Mouse (Mus musculus): ENCODE measurements at regions not wholly inside any gene's neighbourhood (a gene's known extent, or its start where the extent isn't known, plus 50 kb on each side); places are given as distances from the start of the nearest gene placed in this dataset.

GRCm38 (mm10) chr17:79798361-79798760, 83.5 kb upstream of the Cyp1b1 start:
- H3K36me3 ChIP-seq (ENCODE audit: control insufficient read depth, insufficient read depth, low read length), result no peaks in the 10 kb centered on the region
- no peaks in the 10 kb centered on the region for H3K9me3 ChIP-seq (ENCODE audit: control insufficient read depth, low read length)
- 87% methylated on average over 6 of the region's 6 CpGs for WGBS
- ATAC-seq (ENCODE audit: low read depth), result no peak
- no peak overlapping the region for H3K27ac ChIP-seq (ENCODE audit: low read depth, low read length)
- H3K27me3 ChIP-seq (ENCODE audit: control insufficient read depth, insufficient read depth, low read length), result no peaks in the 10 kb centered on the region
- H3K4me1 ChIP-seq (ENCODE audit: control insufficient read depth, insufficient read depth, low read length), result no peaks in the 10 kb centered on the region
- no peak overlapping the region for H3K4me2 ChIP-seq (ENCODE audit: low read depth, low read length)
- H3K4me3 ChIP-seq (ENCODE audit: low read depth, low read length), result no peak overlapping the region
- no peak overlapping the region for H3K9ac ChIP-seq (replicated peaks; ENCODE audit: low read depth, low read length)

- 77% methylated on average over 7 of the region's 7 CpGs for whole genome bisulfite sequencing
- Histone ChIP-seq H3K9me3 (ENCODE audit: control insufficient read depth, low read length) (no peaks in the 10 kb centered on the region), H3K9ac (replicated peaks; ENCODE audit: low read depth, low read length) (no peak overlapping the region), H3K4me2 (ENCODE audit: low read depth, low read length) (no peak overlapping the region), H3K27me3 (ENCODE audit: control insufficient read depth, insufficient read depth, low read length) (no peaks in the 10 kb centered on the region), H3K27ac (ENCODE audit: low read depth, low read length) (no peak overlapping the region), H3K36me3 (ENCODE audit: control insufficient read depth, insufficient read depth, low read length) (no peaks in the 10 kb centered on the region), H3K4me3 (ENCODE audit: low read depth, low read length) (no peak overlapping the region), H3K4me1 (ENCODE audit: control insufficient read depth, insufficient read depth, low read length) (no peaks in the 10 kb centered on the region)
- ATAC-seq (ENCODE audit: low read depth), result no peak
These were observed 75.3 kb upstream of the Cyp1b1 start for GRCm38 (mm10) chr17:79790166-79790565.

DNA sequence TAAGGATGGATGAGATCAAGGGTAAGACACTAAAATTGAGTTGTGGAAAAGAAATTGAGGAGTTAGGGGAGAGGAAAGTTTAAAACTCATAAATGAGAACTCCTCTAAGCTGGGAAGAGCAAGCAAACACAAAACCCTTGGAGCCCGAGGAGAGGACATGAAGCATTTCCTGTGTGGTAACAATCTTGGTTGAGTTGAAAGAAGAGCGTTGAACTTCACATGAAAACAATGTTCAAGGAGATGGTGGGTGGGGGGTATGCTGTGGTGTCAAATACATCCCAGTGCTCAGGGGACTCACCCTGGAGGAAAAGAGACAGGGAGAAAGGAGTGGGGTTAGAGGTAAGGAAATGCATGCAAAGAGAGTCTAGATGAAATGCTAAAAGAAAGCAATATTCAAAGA, 72.3 kb upstream of the Cyp1b1 start:
- Histone ChIP-seq H3K4me3 (ENCODE audit: low read depth, low read length) (no peak overlapping the region), H3K4me1 (ENCODE audit: control insufficient read depth, insufficient read depth, low read length) (no peaks in the 10 kb centered on the region), H3K9me3 (ENCODE audit: control insufficient read depth, low read length) (no peaks in the 10 kb centered on the region), H3K27me3 (ENCODE audit: control insufficient read depth, insufficient read depth, low read length) (no peaks in the 10 kb centered on the region), H3K36me3 (ENCODE audit: control insufficient read depth, insufficient read depth, low read length) (no peaks in the 10 kb centered on the region), H3K27ac (ENCODE audit: low read depth, low read length) (no peak overlapping the region), H3K4me2 (ENCODE audit: low read depth, low read length) (no peak overlapping the region), H3K9ac (replicated peaks; ENCODE audit: low read depth, low read length) (no peak overlapping the region)
- 80% methylated on average over 2 of the region's 2 CpGs for WGBS
- no peak for ATAC-seq (ENCODE audit: low read depth)

GRCm38 (mm10) chr17:79786691-79787090, 71.8 kb upstream of the Cyp1b1 start:
- no peak for ATAC-seq (ENCODE audit: low read depth)

GRCm38 (mm10) chr17:79786270-79786669, 71.4 kb upstream of the Cyp1b1 start:
- no peak for ATAC-seq (ENCODE audit: low read depth)
- Histone ChIP-seq H3K36me3 (ENCODE audit: control insufficient read depth, insufficient read depth, low read length) (no peaks in the 10 kb centered on the region), H3K4me3 (ENCODE audit: low read depth, low read length) (no peak overlapping the region), H3K27me3 (ENCODE audit: control insufficient read depth, insufficient read depth, low read length) (no peaks in the 10 kb centered on the region), H3K4me1 (ENCODE audit: control insufficient read depth, insufficient read depth, low read length) (no peaks in the 10 kb centered on the region), H3K9ac (replicated peaks; ENCODE audit: low read depth, low read length) (no peak overlapping the region), H3K4me2 (ENCODE audit: low read depth, low read length) (no peak overlapping the region), H3K9me3 (ENCODE audit: control insufficient read depth, low read length) (no peaks in the 10 kb centered on the region), H3K27ac (ENCODE audit: low read depth, low read length) (no peak overlapping the region)
- WGBS, result 94% methylated on average over 5 of the region's 5 CpGs

More at GRCm38 (mm10) chr17:79786691-79787090, 71.8 kb upstream of the Cyp1b1 start:
- Histone ChIP-seq H3K4me2 (ENCODE audit: low read depth, low read length) (no peak overlapping the region), H3K9ac (replicated peaks; ENCODE audit: low read depth, low read length) (no peak overlapping the region), H3K4me1 (ENCODE audit: control insufficient read depth, insufficient read depth, low read length) (no peaks in the 10 kb centered on the region), H3K9me3 (ENCODE audit: control insufficient read depth, low read length) (no peaks in the 10 kb centered on the region), H3K27ac (ENCODE audit: low read depth, low read length) (no peak overlapping the region), H3K36me3 (ENCODE audit: control insufficient read depth, insufficient read depth, low read length) (no peaks in the 10 kb centered on the region), H3K27me3 (ENCODE audit: control insufficient read depth, insufficient read depth, low read length) (no peaks in the 10 kb centered on the region), H3K4me3 (ENCODE audit: low read depth, low read length) (no peak overlapping the region)
- WGBS, result 86% methylated on average over 5 of the region's 5 CpGs

GRCm38 (mm10) chr17:79784256-79784870, 69.5 kb upstream of the Cyp1b1 start:
- ATAC-seq (ENCODE audit: low read depth), result no peak
- Histone ChIP-seq H3K27ac (ENCODE audit: low read depth, low read length) (no peak overlapping the region), H3K27me3 (ENCODE audit: control insufficient read depth, insufficient read depth, low read length) (no peaks in the 10 kb centered on the region), H3K9ac (replicated peaks; ENCODE audit: low read depth, low read length) (no peak overlapping the region), H3K4me2 (ENCODE audit: low read depth, low read length) (no peak overlapping the region), H3K4me3 (ENCODE audit: low read depth, low read length) (no peak overlapping the region), H3K4me1 (ENCODE audit: control insufficient read depth, insufficient read depth, low read length) (no peaks in the 10 kb centered on the region), H3K36me3 (ENCODE audit: control insufficient read depth, insufficient read depth, low read length) (no peaks in the 10 kb centered on the region), H3K9me3 (ENCODE audit: control insufficient read depth, low read length) (no peaks in the 10 kb centered on the region; the same call in 1 of the 2 replicates)
- 77% methylated on average over 6 of the region's 6 CpGs for WGBS

DNA sequence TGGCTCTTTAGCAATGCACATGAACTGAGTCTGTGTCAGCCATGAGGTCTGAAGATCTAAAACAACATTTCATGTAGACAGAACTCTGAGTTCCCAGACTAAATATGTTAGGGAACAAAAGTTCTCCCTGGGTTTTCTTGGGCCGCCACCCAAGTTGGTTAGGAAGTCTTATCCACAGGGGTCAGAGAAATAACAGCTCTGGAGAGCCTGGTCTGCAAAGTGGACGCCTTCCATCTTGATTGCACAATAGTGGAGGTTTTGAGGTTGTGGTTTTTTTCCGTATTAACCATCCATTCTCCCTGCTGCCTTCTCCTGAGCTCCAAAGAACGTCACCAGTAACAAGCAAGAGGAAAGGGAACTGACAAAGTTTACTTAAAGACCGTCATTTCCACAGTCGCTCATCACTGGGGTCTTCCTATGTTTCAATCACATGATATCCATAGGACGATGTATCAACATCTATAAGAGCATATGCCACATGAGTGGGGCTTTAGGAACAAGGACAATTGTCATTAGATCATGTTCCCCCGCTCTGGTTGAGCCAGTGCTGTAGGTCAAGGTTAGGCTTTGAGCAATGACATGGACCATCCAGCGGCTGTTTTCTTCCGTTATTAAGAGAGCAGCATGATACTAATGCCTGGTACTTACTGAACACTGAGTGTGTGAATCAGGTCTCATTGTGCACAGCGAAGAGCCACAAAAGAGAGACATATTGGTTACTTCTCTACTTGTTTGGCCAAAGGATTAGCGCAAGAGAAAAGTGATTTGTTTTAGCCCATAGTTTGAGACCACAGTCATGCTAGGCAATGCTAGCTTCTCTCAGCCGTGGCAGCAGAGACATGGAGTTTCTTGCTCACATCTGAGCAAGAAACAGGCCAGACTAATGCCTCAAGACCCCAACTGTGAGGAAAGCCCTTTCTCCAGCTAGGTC, 67.1 kb upstream of the Cyp1b1 start:
- ATAC-seq (ENCODE audit: low read depth), result no peak
- WGBS, result 91% methylated on average over 13 of the region's 13 CpGs
- H3K9me3 ChIP-seq (ENCODE audit: control insufficient read depth, low read length), result no peaks in the 10 kb centered on the region; the same call in 1 of the 2 replicates

GRCm38 (mm10) chr17:79781262-79781661, 66.4 kb upstream of the Cyp1b1 start:
- no peak for ATAC-seq (ENCODE audit: low read depth)
- H3K9ac ChIP-seq (replicated peaks; ENCODE audit: low read depth, low read length), result no peak overlapping the region
- H3K36me3 ChIP-seq (ENCODE audit: control insufficient read depth, insufficient read depth, low read length), result no peaks in the 10 kb centered on the region
- H3K4me2 ChIP-seq (ENCODE audit: low read depth, low read length), result no peak overlapping the region
- H3K27ac ChIP-seq (ENCODE audit: low read depth, low read length), result no peak overlapping the region
- WGBS, result 98% methylated on average over 2 of the region's 2 CpGs
- no peaks in the 10 kb centered on the region; the same call in 1 of the 2 replicates for H3K9me3 ChIP-seq (ENCODE audit: control insufficient read depth, low read length)
- H3K4me3 ChIP-seq (ENCODE audit: low read depth, low read length), result no peak overlapping the region
- no peaks in the 10 kb centered on the region for H3K27me3 ChIP-seq (ENCODE audit: control insufficient read depth, insufficient read depth, low read length)
- no peaks in the 10 kb centered on the region for H3K4me1 ChIP-seq (ENCODE audit: control insufficient read depth, insufficient read depth, low read length)

More for the DNA sequence above, 67.1 kb upstream of the Cyp1b1 start:
- no peaks in the 10 kb centered on the region for H3K27me3 ChIP-seq (ENCODE audit: control insufficient read depth, insufficient read depth, low read length)
- H3K27ac ChIP-seq (ENCODE audit: low read depth, low read length), result no peak overlapping the region
- no peak overlapping the region for H3K4me2 ChIP-seq (ENCODE audit: low read depth, low read length)
- H3K4me1 ChIP-seq (ENCODE audit: control insufficient read depth, insufficient read depth, low read length), result no peaks in the 10 kb centered on the region
- no peak overlapping the region for H3K9ac ChIP-seq (replicated peaks; ENCODE audit: low read depth, low read length)
- no peak overlapping the region for H3K4me3 ChIP-seq (ENCODE audit: low read depth, low read length)
- H3K36me3 ChIP-seq (ENCODE audit: control insufficient read depth, insufficient read depth, low read length), result no peaks in the 10 kb centered on the region

DNA sequence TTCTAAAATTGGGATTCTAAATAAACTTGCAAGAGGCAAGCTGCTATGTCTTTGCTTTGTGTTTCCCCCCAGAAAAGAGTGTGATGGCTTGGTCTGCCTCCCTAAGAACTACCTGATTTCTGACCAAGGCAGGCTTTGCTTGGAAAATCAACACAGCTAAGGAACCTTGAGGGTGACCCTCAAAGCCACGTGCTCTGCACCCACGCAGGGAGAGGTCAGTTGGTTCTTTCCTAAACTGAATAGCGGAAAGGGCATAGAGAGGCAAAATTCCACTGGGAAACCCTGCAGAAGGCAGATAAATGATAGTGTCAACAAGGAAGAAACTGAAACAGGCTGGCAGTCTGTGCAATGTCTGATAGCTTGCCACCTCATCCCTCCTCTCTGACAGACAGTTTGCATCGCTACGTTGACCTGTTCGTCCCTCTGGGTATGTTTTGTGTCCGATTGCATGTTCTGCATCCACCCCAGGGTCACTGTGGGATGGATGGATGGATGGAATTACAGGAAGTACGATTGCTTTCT, 63.1 kb upstream of the Cyp1b1 start:
- Histone ChIP-seq H3K36me3 (ENCODE audit: control insufficient read depth, insufficient read depth, low read length) (no peaks in the 10 kb centered on the region), H3K4me1 (ENCODE audit: control insufficient read depth, insufficient read depth, low read length) (no peaks in the 10 kb centered on the region), H3K9me3 (ENCODE audit: control insufficient read depth, low read length) (no peaks in the 10 kb centered on the region; the same call in 1 of the 2 replicates), H3K27me3 (ENCODE audit: control insufficient read depth, insufficient read depth, low read length) (no peaks in the 10 kb centered on the region), H3K9ac (replicated peaks; ENCODE audit: low read depth, low read length) (no peak overlapping the region), H3K4me2 (ENCODE audit: low read depth, low read length) (no peak overlapping the region), H3K27ac (ENCODE audit: low read depth, low read length) (no peak overlapping the region), H3K4me3 (ENCODE audit: low read depth, low read length) (no peak overlapping the region)
- WGBS, result 83% methylated on average over 8 of the region's 8 CpGs
- no peak for ATAC-seq (ENCODE audit: low read depth)

All from neural tube, embryonic 14.5 days (tissue).